Mouse (Mus musculus): ENCODE measurements around the gene Vrk2. TPM values are rescaled to one million over a fixed set of nuclear protein-coding genes. Genes with fewer than 3 reads are reported as not detected.
A peak's percentile ranks its signal among the peaks of the same experiment; 100 is the strongest.

Gene Vrk2
- polyA plus RNA-seq, 1 experiment from 2014 or later, result 16.8 TPM

DNA sequence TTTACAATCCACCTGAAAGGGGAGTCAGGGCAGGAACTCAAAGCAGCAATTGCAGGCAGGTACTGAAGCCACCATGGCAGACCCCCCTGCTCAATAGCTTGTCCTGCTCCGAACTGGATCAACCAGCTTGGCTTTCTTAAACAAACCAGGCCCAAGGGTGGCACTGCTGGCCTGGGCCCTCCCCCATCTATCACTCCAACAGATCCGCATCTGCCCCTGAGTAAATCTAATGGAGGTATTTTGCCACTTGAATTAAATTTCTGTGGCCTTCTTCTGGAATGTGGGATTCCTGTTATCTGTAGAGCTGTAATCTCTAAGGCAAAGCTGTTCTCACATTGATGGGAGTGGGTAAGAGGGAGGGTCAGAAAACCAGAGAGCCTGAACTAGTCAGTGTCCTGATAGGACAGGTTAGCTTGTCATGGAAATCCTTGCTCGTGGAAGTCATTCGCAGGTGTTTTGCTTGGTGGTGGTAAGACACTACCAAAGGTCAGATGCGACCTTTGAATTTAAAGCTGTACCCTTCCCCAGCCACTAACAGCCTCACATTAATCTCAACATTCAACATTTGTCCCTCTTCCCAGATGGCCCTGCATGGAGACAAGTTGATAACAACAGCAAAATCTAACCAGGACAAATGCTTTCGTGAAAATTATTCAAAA lies 1.3 kb downstream of the Vrk2 start:
- no peak for ATAC-seq (ENCODE audit: insufficient number of reproducible peaks, insufficient read depth, low FRiP score, low read depth)
- H3K4me1 ChIP-seq (ENCODE audit: control insufficient read depth in 2 of 2, insufficient read depth in 2 of 2, low read length in 2 of 2), result peaks cover 3 to 7% of the 10 kb centered on the region in 2 experiments; a peak in 3 of 4 replicates
- peak overlapping the region; percentile 69 to 80 for H3K4me3 ChIP-seq (ENCODE audit: control insufficient read depth in 1 of 2, insufficient read depth in 1 of 2, low read depth in 1 of 2, low read length in 2 of 2)
- H3K36me3 ChIP-seq (ENCODE audit: control insufficient read depth, insufficient read depth, low read length), result peaks cover 4% of the 10 kb centered on the region; the same call in 1 of the 2 replicates
- 24% methylated on average over 6 of the region's 6 CpGs for WGBS
- peak overlapping the region; percentile 70 to 85 for H3K27ac ChIP-seq (replicated peaks in 1 of 2; ENCODE audit: control insufficient read depth in 1 of 2, insufficient read depth in 1 of 2, low read depth in 2 of 2, low read length in 2 of 2)
- H3K27me3 ChIP-seq (ENCODE audit: control insufficient read depth, insufficient read depth, low read length), result no peaks in the 10 kb centered on the region
- no peaks in the 10 kb centered on the region for H3K9me3 ChIP-seq (ENCODE audit: control insufficient read depth, low read length)
- H3K4me2 ChIP-seq (ENCODE audit: low read length), result peak overlapping the region; percentile 77
- peak overlapping the region; percentile 87 for H3K9ac ChIP-seq (ENCODE audit: low read length)

GRCm38 (mm10) chr11:26587184-26587524 lies 6.6 kb downstream of the Vrk2 start:
- Histone ChIP-seq H3K9ac (ENCODE audit: low read length) (no peak overlapping the region), H3K4me3 (ENCODE audit: control insufficient read depth in 1 of 2, insufficient read depth in 1 of 2, low read depth in 1 of 2, low read length in 2 of 2) (no peak overlapping the region), H3K9me3 (ENCODE audit: control insufficient read depth, low read length) (no peaks in the 10 kb centered on the region), H3K27ac (replicated peaks in 1 of 2; ENCODE audit: control insufficient read depth in 1 of 2, insufficient read depth in 1 of 2, low read depth in 2 of 2, low read length in 2 of 2) (no peak overlapping the region), H3K4me1 (ENCODE audit: control insufficient read depth in 2 of 2, insufficient read depth in 2 of 2, low read length in 2 of 2) (peaks cover 4 to 8% of the 10 kb centered on the region in 2 experiments), H3K27me3 (ENCODE audit: control insufficient read depth, insufficient read depth, low read length) (no peaks in the 10 kb centered on the region), H3K36me3 (ENCODE audit: control insufficient read depth, insufficient read depth, low read length) (peaks cover 4% of the 10 kb centered on the region; the same call in 1 of the 2 replicates), H3K4me2 (ENCODE audit: low read length) (no peak overlapping the region)
- no peak; the same call in 1 of the 2 replicates for ATAC-seq (ENCODE audit: insufficient number of reproducible peaks, insufficient read depth, low FRiP score, low read depth)
- WGBS, result 90% methylated on average over 1 of the region's 1 CpGs

DNA sequence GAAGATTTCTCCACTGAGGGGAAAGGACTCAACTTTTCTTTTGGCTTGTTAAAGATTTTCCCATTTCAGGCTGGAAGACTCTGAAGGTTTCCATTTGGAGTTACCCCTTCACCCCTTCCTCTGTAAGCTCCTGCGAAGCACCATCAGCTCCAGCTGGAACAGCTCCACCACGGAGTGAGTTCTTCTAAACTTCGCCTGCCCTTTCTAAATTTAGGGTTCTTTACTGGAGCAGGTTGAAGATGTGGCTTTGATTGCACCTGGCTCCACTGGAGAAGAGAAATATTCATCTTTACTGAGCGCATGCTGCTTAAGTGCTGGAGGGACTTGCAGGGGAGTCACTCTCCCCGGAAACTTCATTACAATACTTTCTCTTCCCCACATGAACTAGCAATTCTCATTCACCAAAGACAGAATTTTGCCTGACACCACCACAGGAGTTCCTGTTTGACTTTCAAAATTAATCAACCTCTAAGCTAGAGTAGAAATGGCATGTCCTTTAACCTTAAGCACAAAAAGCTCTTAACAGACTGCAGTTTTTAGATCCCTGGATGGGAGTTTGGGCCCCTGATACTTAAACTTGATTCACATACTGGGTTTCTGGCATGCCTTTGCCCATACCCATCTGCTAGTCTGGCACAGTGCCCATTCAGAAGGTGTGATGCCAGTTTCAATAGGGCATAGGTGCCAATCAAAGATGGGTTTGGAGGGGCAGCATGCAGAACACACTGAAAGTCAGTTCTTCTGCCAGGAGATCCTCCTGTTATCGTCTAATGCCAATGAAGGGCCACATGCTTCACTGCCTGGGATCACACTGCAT lies 7.2 kb downstream of the Vrk2 start:
- 70% methylated on average over 6 of the region's 6 CpGs for WGBS
- no peak for ATAC-seq (ENCODE audit: insufficient number of reproducible peaks, insufficient read depth, low FRiP score, low read depth)
- no peak overlapping the region for H3K27ac ChIP-seq (replicated peaks in 1 of 2; ENCODE audit: control insufficient read depth in 1 of 2, insufficient read depth in 1 of 2, low read depth in 2 of 2, low read length in 2 of 2)
- H3K9ac ChIP-seq (ENCODE audit: low read length), result no peak overlapping the region
- H3K9me3 ChIP-seq (ENCODE audit: control insufficient read depth, low read length), result no peaks in the 10 kb centered on the region
- no peak overlapping the region for H3K4me2 ChIP-seq (ENCODE audit: low read length)
- H3K4me1 ChIP-seq (ENCODE audit: control insufficient read depth in 2 of 2, insufficient read depth in 2 of 2, low read length in 2 of 2), result peaks cover 4 to 8% of the 10 kb centered on the region in 2 experiments
- H3K4me3 ChIP-seq (ENCODE audit: control insufficient read depth in 1 of 2, insufficient read depth in 1 of 2, low read depth in 1 of 2, low read length in 2 of 2), result no peak overlapping the region
- H3K36me3 ChIP-seq (ENCODE audit: control insufficient read depth, insufficient read depth, low read length), result peaks cover 4% of the 10 kb centered on the region; the same call in 1 of the 2 replicates
- H3K27me3 ChIP-seq (ENCODE audit: control insufficient read depth, insufficient read depth, low read length), result no peaks in the 10 kb centered on the region

DNA sequence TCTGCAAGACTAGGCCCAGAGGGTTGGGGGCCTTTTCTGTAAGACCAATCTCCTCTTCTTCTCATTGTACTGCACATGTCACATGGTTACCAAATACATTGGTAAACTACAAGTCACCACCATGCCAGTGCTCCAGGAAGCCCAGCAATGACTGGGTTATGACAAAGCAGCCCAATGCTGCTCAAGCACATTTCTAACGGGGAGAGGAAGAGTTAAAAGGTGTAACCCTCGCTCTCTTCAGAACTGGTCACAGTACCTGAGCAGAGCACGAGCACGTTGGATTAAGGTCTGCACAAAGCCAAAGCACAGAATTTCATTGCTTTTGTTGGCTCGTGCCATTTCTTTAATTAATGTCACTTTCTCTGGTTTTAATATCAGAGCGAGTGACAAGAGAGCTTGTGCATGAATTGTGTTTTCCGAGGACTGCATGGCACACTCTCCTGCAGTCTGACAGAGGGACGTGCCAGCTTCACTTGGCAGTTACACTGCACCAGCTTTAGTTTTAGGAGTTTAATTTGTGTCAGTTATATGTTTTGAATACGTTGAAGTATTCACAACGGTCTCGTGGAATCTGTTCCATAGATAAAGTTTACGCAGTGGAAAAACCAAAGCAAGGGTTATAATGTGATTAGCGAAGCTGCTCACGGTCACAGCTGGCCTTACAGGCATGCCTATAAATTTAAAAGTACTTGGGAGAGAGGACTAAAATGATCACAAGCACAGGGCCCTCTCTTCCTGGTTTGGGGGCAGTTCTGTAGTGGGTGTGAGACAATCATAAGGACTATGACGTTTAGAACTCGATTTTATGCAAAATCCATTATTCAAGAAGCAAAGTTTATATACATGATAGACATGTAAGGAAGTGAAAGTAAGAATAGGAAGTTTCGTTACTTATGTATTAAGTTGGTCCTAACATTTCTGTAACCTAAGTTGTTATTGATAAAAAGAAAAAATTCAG lies 8.1 kb downstream of the Vrk2 start:
- Histone ChIP-seq H3K27ac (replicated peaks in 1 of 2; ENCODE audit: control insufficient read depth in 1 of 2, insufficient read depth in 1 of 2, low read depth in 2 of 2, low read length in 2 of 2) (no peak overlapping the region), H3K36me3 (ENCODE audit: control insufficient read depth, insufficient read depth, low read length) (peaks cover 4% of the 10 kb centered on the region; the same call in 1 of the 2 replicates), H3K9ac (ENCODE audit: low read length) (no peak overlapping the region), H3K4me1 (ENCODE audit: control insufficient read depth in 2 of 2, insufficient read depth in 2 of 2, low read length in 2 of 2) (peaks cover 4 to 8% of the 10 kb centered on the region in 2 experiments), H3K27me3 (ENCODE audit: control insufficient read depth, insufficient read depth, low read length) (no peaks in the 10 kb centered on the region), H3K9me3 (ENCODE audit: control insufficient read depth, low read length) (no peaks in the 10 kb centered on the region), H3K4me3 (ENCODE audit: control insufficient read depth in 1 of 2, insufficient read depth in 1 of 2, low read depth in 1 of 2, low read length in 2 of 2) (no peak overlapping the region), H3K4me2 (ENCODE audit: low read length) (no peak overlapping the region)
- WGBS, result 83% methylated on average over 17 of the region's 17 CpGs
- ATAC-seq (ENCODE audit: insufficient number of reproducible peaks, insufficient read depth, low FRiP score, low read depth), result no peak

DNA sequence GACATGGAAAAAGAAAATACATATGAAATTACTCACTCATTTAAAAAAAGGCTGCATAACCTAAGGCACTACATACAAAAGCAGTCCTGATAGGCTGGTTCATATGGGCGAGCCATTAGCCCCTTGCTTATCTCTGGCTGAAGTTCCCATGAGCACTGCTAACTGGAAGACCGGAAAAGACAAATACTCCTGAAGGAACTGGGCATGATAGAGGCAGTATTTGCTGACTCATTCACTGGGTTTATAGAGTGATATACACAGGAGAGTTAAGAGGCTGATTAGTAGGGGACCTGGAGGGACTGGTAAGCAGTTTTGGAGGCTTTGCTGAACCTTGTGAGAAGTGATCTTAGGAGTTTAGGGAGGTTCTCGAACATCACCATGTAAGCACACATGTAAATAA lies 42.2 kb downstream of the Vrk2 start:
- H3K36me3 ChIP-seq (ENCODE audit: control insufficient read depth, insufficient read depth, low read length), result no peaks in the 10 kb centered on the region
- H3K27me3 ChIP-seq (ENCODE audit: control insufficient read depth, insufficient read depth, low read length), result no peaks in the 10 kb centered on the region
- no peak overlapping the region for H3K27ac ChIP-seq (replicated peaks in 1 of 2; ENCODE audit: control insufficient read depth in 1 of 2, insufficient read depth in 1 of 2, low read depth in 2 of 2, low read length in 2 of 2)
- no peak overlapping the region for H3K9ac ChIP-seq (ENCODE audit: low read length)
- no peak overlapping the region for H3K4me3 ChIP-seq (ENCODE audit: control insufficient read depth in 1 of 2, insufficient read depth in 1 of 2, low read depth in 1 of 2, low read length in 2 of 2)
- H3K4me1 ChIP-seq (ENCODE audit: control insufficient read depth in 2 of 2, insufficient read depth in 2 of 2, low read length in 2 of 2), result no peaks in the 10 kb centered on the region
- no peaks in the 10 kb centered on the region for H3K9me3 ChIP-seq (ENCODE audit: control insufficient read depth, low read length)
- WGBS, result 73% methylated on average over 3 of the region's 3 CpGs
- no peak for ATAC-seq (ENCODE audit: insufficient number of reproducible peaks, insufficient read depth, low FRiP score, low read depth)
- H3K4me2 ChIP-seq (ENCODE audit: low read length), result no peak overlapping the region

- 91% methylated on average over 5 of the region's 5 CpGs for WGBS
- Histone ChIP-seq H3K4me1 (ENCODE audit: control insufficient read depth in 2 of 2, insufficient read depth in 2 of 2, low read length in 2 of 2) (no peaks in the 10 kb centered on the region), H3K4me3 (ENCODE audit: control insufficient read depth in 1 of 2, insufficient read depth in 1 of 2, low read depth in 1 of 2, low read length in 2 of 2) (no peak overlapping the region), H3K9ac (ENCODE audit: low read length) (no peak overlapping the region), H3K4me2 (ENCODE audit: low read length) (no peak overlapping the region), H3K27ac (replicated peaks in 1 of 2; ENCODE audit: control insufficient read depth in 1 of 2, insufficient read depth in 1 of 2, low read depth in 2 of 2, low read length in 2 of 2) (no peak overlapping the region), H3K27me3 (ENCODE audit: control insufficient read depth, insufficient read depth, low read length) (no peaks in the 10 kb centered on the region), H3K9me3 (ENCODE audit: control insufficient read depth, low read length) (no peaks in the 10 kb centered on the region), H3K36me3 (ENCODE audit: control insufficient read depth, insufficient read depth, low read length) (no peaks in the 10 kb centered on the region)
- ATAC-seq (ENCODE audit: insufficient number of reproducible peaks, insufficient read depth, low FRiP score, low read depth), result no peak
Observed at GRCm38 (mm10) chr11:26537816-26538215, 56.0 kb downstream of the Vrk2 start.

GRCm38 (mm10) chr11:26533828-26534119 lies 60.0 kb downstream of the Vrk2 start:
- no peak for ATAC-seq (ENCODE audit: insufficient number of reproducible peaks, insufficient read depth, low FRiP score, low read depth)
- no peak overlapping the region for H3K4me3 ChIP-seq (ENCODE audit: control insufficient read depth in 1 of 2, insufficient read depth in 1 of 2, low read depth in 1 of 2, low read length in 2 of 2)
- H3K4me1 ChIP-seq (ENCODE audit: control insufficient read depth in 2 of 2, insufficient read depth in 2 of 2, low read length in 2 of 2), result no peaks in the 10 kb centered on the region
- no peaks in the 10 kb centered on the region for H3K27me3 ChIP-seq (ENCODE audit: control insufficient read depth, insufficient read depth, low read length)
- no peak overlapping the region for H3K4me2 ChIP-seq (ENCODE audit: low read length)
- H3K9me3 ChIP-seq (ENCODE audit: control insufficient read depth, low read length), result no peaks in the 10 kb centered on the region
- 0 out of 2 replicates have a peak, but pooled peaks cover 4% of the 10 kb centered on the region for H3K36me3 ChIP-seq (ENCODE audit: control insufficient read depth, insufficient read depth, low read length)
- no peak overlapping the region for H3K9ac ChIP-seq (ENCODE audit: low read length)
- no peak overlapping the region for H3K27ac ChIP-seq (replicated peaks in 1 of 2; ENCODE audit: control insufficient read depth in 1 of 2, insufficient read depth in 1 of 2, low read depth in 2 of 2, low read length in 2 of 2)
